In genomic region chr17:50677978-50678712, GRCm38 (mm10) we compare ENCODE assay signal across 8 mouse cellular contexts.
DNase-seq lines count a peak whose midpoint lies in the region; ATAC-seq and TF ChIP-seq lines count a peak whose summit lies in the region.

No protein-coding gene starts in this region.

- 68% methylated on average over 10 of the region's 10 CpGs for WGBS in forebrain, postnatal 0 days
- 87% methylated on average over 10 of the region's 10 CpGs for WGBS in forebrain, embryonic 11.5 days
- 30% methylated on average over 10 of the region's 10 CpGs for WGBS in heart, postnatal 0 days
- 80% methylated on average over 10 of the region's 10 CpGs for WGBS in limb, embryonic 10.5 days

- no peak overlapping the region for H3K9ac ChIP-seq in forebrain, postnatal 0 days
- H3K9ac ChIP-seq in forebrain, embryonic 11.5 days (ENCODE audit: low read length) = no peak overlapping the region
- H3K9ac ChIP-seq in heart, postnatal 0 days (replicated peaks; ENCODE audit: low read depth, low read length) = no peak overlapping the region

- H3K36me3 ChIP-seq in forebrain, postnatal 0 days (ENCODE audit: insufficient read depth) = no peaks in the 10 kb centered on the region
- no peaks in the 10 kb centered on the region for H3K36me3 ChIP-seq in forebrain, embryonic 11.5 days (ENCODE audit: control insufficient read depth, insufficient read depth, low read length)
- no peaks in the 10 kb centered on the region for H3K36me3 ChIP-seq in heart, postnatal 0 days (replicated peaks; ENCODE audit: control insufficient read depth, insufficient read depth, low read length)
- no peaks in the 10 kb centered on the region; the same call in 1 of the 2 replicates for H3K36me3 ChIP-seq in limb, embryonic 10.5 days

- TF ChIP-seq CTCF in forebrain, postnatal 0 days (IDR thresholded peaks at IDR 0.05; ENCODE audit: low read depth) = no peak
- TF ChIP-seq CTCF in heart, postnatal 0 days (IDR thresholded peaks at IDR 0.05; ENCODE audit: low read depth) = no peak

- no peak overlapping the region for H3K4me2 ChIP-seq in forebrain, postnatal 0 days (ENCODE audit: low read depth)
- H3K4me2 ChIP-seq in forebrain, embryonic 11.5 days (ENCODE audit: low read depth, low read length, severe bottlenecking) = no peak overlapping the region
- no peak overlapping the region for H3K4me2 ChIP-seq in heart, postnatal 0 days (ENCODE audit: low read depth, low read length)

- TF ChIP-seq EP300 in heart, postnatal 0 days (IDR thresholded peaks at IDR 0.05; ENCODE audit: low read depth) = no peak

- H3K9me3 ChIP-seq in forebrain, postnatal 0 days (ENCODE audit: low read length) = no peaks in the 10 kb centered on the region
- no peaks in the 10 kb centered on the region for H3K9me3 ChIP-seq in forebrain, embryonic 11.5 days (ENCODE audit: control insufficient read depth, low read length)
- no peaks in the 10 kb centered on the region for H3K9me3 ChIP-seq in heart, postnatal 0 days (replicated peaks; ENCODE audit: control insufficient read depth, low read length)
- no peaks in the 10 kb centered on the region for H3K9me3 ChIP-seq in limb, embryonic 10.5 days (replicated peaks)

- no peak for DNase-seq in forebrain, postnatal 0 days
- no peak for DNase-seq in forebrain, embryonic 11.5 days (ENCODE audit: low spot score)
- DNase-seq in CD4-positive, CD25-positive, alpha-beta regulatory T cell, adult 2 months (ENCODE audit: low read depth, low spot score) = peak; percentile 32
- peak; percentile 68 to 75 for DNase-seq in cerebellum, postnatal 10 days
- DNase-seq in heart, postnatal 0 days (ENCODE audit: low spot score) = peak; percentile 71
- DNase-seq in limb, embryonic 10.5 days (ENCODE audit: low spot score) = no peak
- DNase-seq in natural killer cell, adult 2 months (ENCODE audit: low spot score in 2 of 2) = peak; percentile 10 to 22

- peaks cover 2% of the 10 kb centered on the region; the same call in 1 of the 2 replicates for H3K4me1 ChIP-seq in forebrain, postnatal 0 days (ENCODE audit: insufficient read depth)
- no peaks in the 10 kb centered on the region for H3K4me1 ChIP-seq in forebrain, embryonic 11.5 days (replicated peaks; ENCODE audit: control insufficient read depth, insufficient read depth, low read length)
- peaks cover 12% of the 10 kb centered on the region for H3K4me1 ChIP-seq in heart, postnatal 0 days (ENCODE audit: control insufficient read depth, insufficient read depth)
- H3K4me1 ChIP-seq in limb, embryonic 10.5 days = peaks cover 22% of the 10 kb centered on the region

- H3K4me3 ChIP-seq in forebrain, postnatal 0 days (ENCODE audit: low read depth, low read length) = no peak overlapping the region
- no peak overlapping the region for H3K4me3 ChIP-seq in forebrain, embryonic 11.5 days (ENCODE audit: low read depth, low read length)
- no peak overlapping the region for H3K4me3 ChIP-seq in heart, postnatal 0 days (ENCODE audit: low read depth, low read length)
- no peak overlapping the region for H3K4me3 ChIP-seq in limb, embryonic 10.5 days

- ATAC-seq in forebrain, postnatal 0 days = peak; percentile 32; the same call in 1 of the 2 replicates
- ATAC-seq in forebrain, embryonic 11.5 days (replicated peaks; ENCODE audit: low FRiP score) = no peak
- peak; percentile 70 for ATAC-seq in heart, postnatal 0 days (ENCODE audit: insufficient read depth, low read depth)
- no peak for ATAC-seq in frontal cortex, adult (ENCODE audit: low TSS enrichment)

- no peak overlapping the region for H3K27ac ChIP-seq in forebrain, postnatal 0 days (ENCODE audit: low read depth, low read length)
- H3K27ac ChIP-seq in forebrain, embryonic 11.5 days (ENCODE audit: low read depth, low read length) = no peak overlapping the region
- peak overlapping the region; percentile 68 for H3K27ac ChIP-seq in heart, postnatal 0 days (ENCODE audit: low read depth)
- H3K27ac ChIP-seq in limb, embryonic 10.5 days = peak overlapping the region; percentile 68

- H3K27me3 ChIP-seq in forebrain, postnatal 0 days (ENCODE audit: insufficient read depth, low read length) = no peaks in the 10 kb centered on the region
- no peaks in the 10 kb centered on the region for H3K27me3 ChIP-seq in forebrain, embryonic 11.5 days (ENCODE audit: control insufficient read depth, insufficient read depth, low read length)
- H3K27me3 ChIP-seq in heart, postnatal 0 days (ENCODE audit: control insufficient read depth, insufficient read depth, low read length) = no peaks in the 10 kb centered on the region
- no peaks in the 10 kb centered on the region for H3K27me3 ChIP-seq in limb, embryonic 10.5 days (ENCODE audit: low read depth, poor library complexity, severe bottlenecking)

Comparison
In these comparisons a context has a peak if more than half of its experiments do, and no peak if none do; other contexts are left out.
1. ATAC-seq: peak in forebrain, postnatal 0 days (single experiment) and heart, postnatal 0 days (single experiment); none in forebrain, embryonic 11.5 days (single experiment) and frontal cortex, adult (single experiment).
2. DNase-seq: peak in CD4-positive, CD25-positive, alpha-beta regulatory T cell, adult 2 months (single experiment), cerebellum, postnatal 10 days (2 of 2), heart, postnatal 0 days (single experiment) and natural killer cell, adult 2 months (2 of 2); none in forebrain, postnatal 0 days (single experiment), forebrain, embryonic 11.5 days (single experiment) and limb, embryonic 10.5 days (single experiment).
3. H3K27ac ChIP-seq: peak in heart, postnatal 0 days (single experiment) and limb, embryonic 10.5 days (single experiment); none in forebrain, postnatal 0 days (single experiment) and forebrain, embryonic 11.5 days (single experiment).